Mouse (Mus musculus) olfactory bulb, adult 2 months (tissue): Measurements from ENCODE around the gene Gm8300. TPM values are rescaled to one million over a fixed set of nuclear protein-coding genes. Genes with fewer than 3 reads are reported as not detected.
"Not testable (repeated sequence)": the region's sequence is repeated elsewhere in the genome, so short reads cannot be mapped to it uniquely, and the experiment has no call there.

Experiments used
- H3K27ac ChIP-seq: fragments of 200-500 bp; 2 replicates; pipeline ENCODE4 v1.5.1; 2012; ENCODE audit warnings: low read depth, low read length; ENCODE audit not compliant: insufficient read depth
- H3K4me1 ChIP-seq: fragments of 200-500 bp; 2 replicates; pipeline ENCODE4 v1.6.1; 2012; ENCODE audit warnings: low read length; ENCODE audit not compliant: control insufficient read depth, insufficient read depth
- H3K4me3 ChIP-seq: fragments of 200-500 bp; 2 replicates; pipeline ENCODE4 v1.5.1; 2012; ENCODE audit warnings: mild to moderate bottlenecking, low read depth, low read length, moderate library complexity; ENCODE audit not compliant: insufficient read depth
- CTCF ChIP-seq: fragments of 200-500 bp; IDR thresholded peaks from 2 replicates; pipeline ENCODE4 v1.5.1; 2012; ENCODE audit warnings: low read depth, mild to moderate bottlenecking, low read length, moderate library complexity; ENCODE audit not compliant: insufficient read depth
- POLR2A ChIP-seq: fragments of 200-500 bp; IDR thresholded peaks from 2 replicates; pipeline ENCODE4 v1.6.1; 2012; ENCODE audit warnings: mild to moderate bottlenecking, low read depth, low read length, moderate library complexity; ENCODE audit not compliant: insufficient read depth
- WGBS: fragments of 180-500 bp; shearing (Covaris S2); methylation state at CpG from one replicate; pipeline ENCODE4 v1.1.7; 2018; 5-methylcytosine and 5-hydroxymethylcytosine counted together
- polyA plus RNA-seq: library from polyadenylated mRNA; stranded (reverse); fragments of >200 nt; gene quantifications from 2 replicates; pipeline ENCODE4 v1.2.4, GENCODE M21; 2012; ENCODE audit warnings: low replicate concordance; ENCODE audit not compliant: missing spikeins, insufficient read depth, insufficient read length

Gm8300 gene
- polyA plus RNA-seq, 1 experiment, result not detected

- Histone ChIP-seq H3K27ac (no peak overlapping the region), H3K4me3 (no peak overlapping the region), H3K4me1 (no peaks in the 10 kb centered on the region)
- TF ChIP-seq CTCF (no peak), POLR2A (no peak)
- WGBS, result 81% methylated on average over 3 of the region's 3 CpGs
Measured at GRCm38 (mm10) chr12:87543927-87544326, 29.8 kb downstream of the Gm8300 start.

- WGBS, result 34% methylated on average over 4 of the region's 4 CpGs
- H3K4me3 ChIP-seq, H3K4me1 ChIP-seq, H3K27ac ChIP-seq: not testable (repeated sequence)
Measured at GRCm38 (mm10) chr12:87550628-87551027, 36.5 kb downstream of the Gm8300 start.

Other genes with a start within 250 kb of the Gm8300 start
- not detected in 2 replicates for gene Vipas39, start 248.1 kb upstream of the Gm8300 start, polyA plus RNA-seq
- gene Ahsa1, start 247.8 kb upstream of the Gm8300 start, polyA plus RNA-seq, result not detected in 2 replicates
- gene Ism2, start 214.6 kb upstream of the Gm8300 start, polyA plus RNA-seq, result not detected in 2 replicates
- not detected in 2 replicates for gene Sptlc2, start 126.0 kb upstream of the Gm8300 start, polyA plus RNA-seq
- not detected in 2 replicates for gene Slirp, start 70.4 kb upstream of the Gm8300 start, polyA plus RNA-seq
- gene Alkbh1, start 70.3 kb upstream of the Gm8300 start, polyA plus RNA-seq, result not detected in 2 replicates
- 137 TPM in 1 of 2 replicates, not detected in the other for gene Snw1, start 42.0 kb upstream of the Gm8300 start, polyA plus RNA-seq
- not detected in 2 replicates for gene Gm5788, start 19.6 kb upstream of the Gm8300 start, polyA plus RNA-seq
- gene Oog1, start 88.4 kb downstream of the Gm8300 start, polyA plus RNA-seq, result not detected in 2 replicates
- gene Gm4027, start 104.6 kb downstream of the Gm8300 start, polyA plus RNA-seq, result not detected in 2 replicates
- not detected in 2 replicates for gene Gm16381, start 130.3 kb downstream of the Gm8300 start, polyA plus RNA-seq